Mouse (Mus musculus): Measurements from ENCODE around the gene Rnf146. TPM values are rescaled to one million over a fixed set of nuclear protein-coding genes. Genes with fewer than 3 reads are reported as not detected.
"Not testable (repeated sequence)": the region's sequence is repeated elsewhere in the genome, so short reads cannot be mapped to it uniquely, and the experiment has no call there.

Rnf146 gene
- polyA plus RNA-seq (2014; fragmentation: Nextera tagmentation; extraction: Ambion mirVana) = 57.8 and 66.3 TPM in 2 replicates

- WGBS = 11% methylated on average over 15 of the region's 15 CpGs
- no peak for ATAC-seq (ENCODE audit: low FRiP score)
- Histone ChIP-seq H3K9me3 (ENCODE audit: control insufficient read depth, low read length) (no peaks in the 10 kb centered on the region), H3K4me2 (replicated peaks; ENCODE audit: low read depth, low read length) (peak within 1 kb of the TSS; percentile 52), H3K4me1 (replicated peaks; ENCODE audit: control insufficient read depth, insufficient read depth, low read length) (no peaks in the 10 kb centered on the region; the same call in 1 of the 2 replicates), H3K4me3 (ENCODE audit: low read depth, low read length) (peak within 1 kb of the TSS; percentile 92), H3K27me3 (ENCODE audit: control insufficient read depth, insufficient read depth, low read length) (no peaks in the 10 kb centered on the region), H3K36me3 (ENCODE audit: control insufficient read depth, insufficient read depth, low read length) (no peaks in the 10 kb centered on the region), H3K9ac (ENCODE audit: low read depth, low read length) (peak within 1 kb of the TSS; percentile 98), H3K27ac (ENCODE audit: low read depth, low read length) (peak within 1 kb of the TSS; percentile 98)
- no peak for DNase-seq (ENCODE audit: low spot score)
Observed at GRCm38 (mm10) chr10:29362197-29362900, at the start of gene Rnf146. Gene Rnf146 (minus strand): TSS chr10:29362442.

GRCm38 (mm10) chr10:29402656-29403268 lies 40.5 kb upstream of the Rnf146 start:
- ATAC-seq (ENCODE audit: low FRiP score) (no peak), DNase-seq (ENCODE audit: low spot score) (peak; percentile 1)
- no peak overlapping the region for H3K9ac ChIP-seq (ENCODE audit: low read depth, low read length)
- 68% methylated on average over 8 of the region's 8 CpGs for WGBS
- H3K9me3 ChIP-seq (ENCODE audit: control insufficient read depth, low read length) = no peaks in the 10 kb centered on the region
- H3K4me1 ChIP-seq (replicated peaks; ENCODE audit: control insufficient read depth, insufficient read depth, low read length) = no peaks in the 10 kb centered on the region
- no peak overlapping the region for H3K27ac ChIP-seq (ENCODE audit: low read depth, low read length)
- H3K36me3 ChIP-seq (ENCODE audit: control insufficient read depth, insufficient read depth, low read length) = no peaks in the 10 kb centered on the region
- no peak overlapping the region for H3K4me2 ChIP-seq (replicated peaks; ENCODE audit: low read depth, low read length)
- H3K4me3 ChIP-seq (ENCODE audit: low read depth, low read length) = no peak overlapping the region
- H3K27me3 ChIP-seq (ENCODE audit: control insufficient read depth, insufficient read depth, low read length) = no peaks in the 10 kb centered on the region

- not testable (repeated sequence) for H3K27me3 ChIP-seq (ENCODE audit: control insufficient read depth, insufficient read depth, low read length); ATAC-seq (ENCODE audit: low FRiP score); H3K9ac ChIP-seq (ENCODE audit: low read depth, low read length); H3K9me3 ChIP-seq (ENCODE audit: control insufficient read depth, low read length); H3K4me1 ChIP-seq (replicated peaks; ENCODE audit: control insufficient read depth, insufficient read depth, low read length); H3K27ac ChIP-seq (ENCODE audit: low read depth, low read length); H3K4me3 ChIP-seq (ENCODE audit: low read depth, low read length); H3K36me3 ChIP-seq (ENCODE audit: control insufficient read depth, insufficient read depth, low read length); H3K4me2 ChIP-seq (replicated peaks; ENCODE audit: low read depth, low read length)
- 94% methylated on average over 2 of the region's 2 CpGs for WGBS
- peak; percentile 1 for DNase-seq (ENCODE audit: low spot score)
Observed at GRCm38 (mm10) chr10:29394890-29395289, 32.6 kb upstream of the Rnf146 start.

GRCm38 (mm10) chr10:29381558-29381957 lies 19.3 kb upstream of the Rnf146 start:
- H3K4me3 ChIP-seq (ENCODE audit: low read depth, low read length) = no peak overlapping the region
- DNase-seq (ENCODE audit: low spot score) (no peak), ATAC-seq (ENCODE audit: low FRiP score) (no peak)
- WGBS = 88% methylated on average over 2 of the region's 2 CpGs
- H3K4me2 ChIP-seq (replicated peaks; ENCODE audit: low read depth, low read length) = no peak overlapping the region
- no peaks in the 10 kb centered on the region for H3K9me3 ChIP-seq (ENCODE audit: control insufficient read depth, low read length)
- H3K27me3 ChIP-seq (ENCODE audit: control insufficient read depth, insufficient read depth, low read length) = no peaks in the 10 kb centered on the region
- no peak overlapping the region for H3K9ac ChIP-seq (ENCODE audit: low read depth, low read length)
- no peaks in the 10 kb centered on the region for H3K36me3 ChIP-seq (ENCODE audit: control insufficient read depth, insufficient read depth, low read length)
- H3K27ac ChIP-seq (ENCODE audit: low read depth, low read length) = no peak overlapping the region
- H3K4me1 ChIP-seq (replicated peaks; ENCODE audit: control insufficient read depth, insufficient read depth, low read length) = no peaks in the 10 kb centered on the region

GRCm38 (mm10) chr10:29374065-29374464 lies 11.8 kb upstream of the Rnf146 start:
- 89% methylated on average over 5 of the region's 5 CpGs for WGBS
- Histone ChIP-seq H3K27ac (ENCODE audit: low read depth, low read length) (no peak overlapping the region), H3K36me3 (ENCODE audit: control insufficient read depth, insufficient read depth, low read length) (no peaks in the 10 kb centered on the region)

GRCm38 (mm10) chr10:29361464-29362196 lies 612 bp downstream of the Rnf146 start:
- peak overlapping the region; percentile 52 for H3K4me2 ChIP-seq (replicated peaks; ENCODE audit: low read depth, low read length)
- H3K9me3 ChIP-seq (ENCODE audit: control insufficient read depth, low read length) = no peaks in the 10 kb centered on the region
- H3K9ac ChIP-seq (ENCODE audit: low read depth, low read length) = peak overlapping the region; percentile 98
- peak overlapping the region; percentile 92 for H3K4me3 ChIP-seq (ENCODE audit: low read depth, low read length)
- WGBS = 1% methylated on average over 48 of the region's 100 CpGs
- DNase-seq (ENCODE audit: low spot score) = peak; percentile 95
- no peaks in the 10 kb centered on the region; the same call in 1 of the 2 replicates for H3K4me1 ChIP-seq (replicated peaks; ENCODE audit: control insufficient read depth, insufficient read depth, low read length)
- H3K36me3 ChIP-seq (ENCODE audit: control insufficient read depth, insufficient read depth, low read length) = no peaks in the 10 kb centered on the region
- no peaks in the 10 kb centered on the region for H3K27me3 ChIP-seq (ENCODE audit: control insufficient read depth, insufficient read depth, low read length)
- ATAC-seq (ENCODE audit: low FRiP score) = peak; percentile 97
- H3K27ac ChIP-seq (ENCODE audit: low read depth, low read length) = peak overlapping the region; percentile 98

More at GRCm38 (mm10) chr10:29374065-29374464, 11.8 kb upstream of the Rnf146 start:
- Histone ChIP-seq H3K9ac (ENCODE audit: low read depth, low read length) (no peak overlapping the region), H3K4me1 (replicated peaks; ENCODE audit: control insufficient read depth, insufficient read depth, low read length) (no peaks in the 10 kb centered on the region), H3K4me2 (replicated peaks; ENCODE audit: low read depth, low read length) (no peak overlapping the region), H3K27me3 (ENCODE audit: control insufficient read depth, insufficient read depth, low read length) (no peaks in the 10 kb centered on the region), H3K4me3 (ENCODE audit: low read depth, low read length) (no peak overlapping the region), H3K9me3 (ENCODE audit: control insufficient read depth, low read length) (no peaks in the 10 kb centered on the region)
- ATAC-seq (ENCODE audit: low FRiP score) (no peak), DNase-seq (ENCODE audit: low spot score) (no peak)

GRCm38 (mm10) chr10:29361095-29361463 lies 1.2 kb downstream of the Rnf146 start:
- Histone ChIP-seq H3K9ac (ENCODE audit: low read depth, low read length) (peak overlapping the region; percentile 98), H3K27ac (ENCODE audit: low read depth, low read length) (peak overlapping the region; percentile 98), H3K4me2 (replicated peaks; ENCODE audit: low read depth, low read length) (peak overlapping the region; percentile 31), H3K9me3 (ENCODE audit: control insufficient read depth, low read length) (no peaks in the 10 kb centered on the region), H3K36me3 (ENCODE audit: control insufficient read depth, insufficient read depth, low read length) (no peaks in the 10 kb centered on the region), H3K4me1 (replicated peaks; ENCODE audit: control insufficient read depth, insufficient read depth, low read length) (no peaks in the 10 kb centered on the region; the same call in 1 of the 2 replicates), H3K4me3 (ENCODE audit: low read depth, low read length) (peak overlapping the region; percentile 92), H3K27me3 (ENCODE audit: control insufficient read depth, insufficient read depth, low read length) (no peaks in the 10 kb centered on the region)
- DNase-seq (ENCODE audit: low spot score) (peak; percentile 37), ATAC-seq (ENCODE audit: low FRiP score) (no peak)
- 3% methylated on average over 6 of the region's 6 CpGs for WGBS

- Histone ChIP-seq H3K4me2 (replicated peaks; ENCODE audit: low read depth, low read length) (no peak overlapping the region), H3K4me3 (ENCODE audit: low read depth, low read length) (no peak overlapping the region), H3K9me3 (ENCODE audit: control insufficient read depth, low read length) (no peaks in the 10 kb centered on the region), H3K4me1 (replicated peaks; ENCODE audit: control insufficient read depth, insufficient read depth, low read length) (no peaks in the 10 kb centered on the region), H3K36me3 (ENCODE audit: control insufficient read depth, insufficient read depth, low read length) (no peaks in the 10 kb centered on the region), H3K9ac (ENCODE audit: low read depth, low read length) (no peak overlapping the region), H3K27me3 (ENCODE audit: control insufficient read depth, insufficient read depth, low read length) (no peaks in the 10 kb centered on the region), H3K27ac (ENCODE audit: low read depth, low read length) (no peak overlapping the region)
- ATAC-seq (ENCODE audit: low FRiP score) = peak; percentile 57; the same call in 1 of the 2 replicates
- 71% methylated on average over 7 of the region's 7 CpGs for WGBS
- DNase-seq (ENCODE audit: low spot score) = no peak
Observed at GRCm38 (mm10) chr10:29354183-29354582, 8.1 kb downstream of the Rnf146 start.
